Mouse (Mus musculus): ENCODE data around the gene Edrf1. TPM values are rescaled to one million over a fixed set of nuclear protein-coding genes. Genes with fewer than 3 reads are reported as not detected.
A peak's percentile ranks its signal among the peaks of the same experiment; 100 is the strongest.

Edrf1 gene
- polyA plus RNA-seq, 1 experiment from 2014 or later = 19.0 TPM

- no peak for ATAC-seq (ENCODE audit: insufficient number of reproducible peaks, insufficient read depth, low FRiP score, low TSS enrichment, low read depth)
- H3K4me2 ChIP-seq = peak overlapping the region; percentile 47
- H3K9me3 ChIP-seq = no peaks in the 10 kb centered on the region
- H3K4me1 ChIP-seq = peaks cover 5% of the 10 kb centered on the region; the same call in 1 of the 2 replicates
- H3K9ac ChIP-seq = no peak overlapping the region
- no peaks in the 10 kb centered on the region for H3K36me3 ChIP-seq
- WGBS = 34% methylated on average over 11 of the region's 11 CpGs
- no peak overlapping the region for H3K4me3 ChIP-seq
- 0 out of 2 replicates have a peak, but pooled peaks cover 4% of the 10 kb centered on the region for H3K27me3 ChIP-seq
- H3K27ac ChIP-seq = no peak overlapping the region
Measured at GRCm38 (mm10) chr7:133620721-133621120, 16.6 kb upstream of the Edrf1 start.

DNA sequence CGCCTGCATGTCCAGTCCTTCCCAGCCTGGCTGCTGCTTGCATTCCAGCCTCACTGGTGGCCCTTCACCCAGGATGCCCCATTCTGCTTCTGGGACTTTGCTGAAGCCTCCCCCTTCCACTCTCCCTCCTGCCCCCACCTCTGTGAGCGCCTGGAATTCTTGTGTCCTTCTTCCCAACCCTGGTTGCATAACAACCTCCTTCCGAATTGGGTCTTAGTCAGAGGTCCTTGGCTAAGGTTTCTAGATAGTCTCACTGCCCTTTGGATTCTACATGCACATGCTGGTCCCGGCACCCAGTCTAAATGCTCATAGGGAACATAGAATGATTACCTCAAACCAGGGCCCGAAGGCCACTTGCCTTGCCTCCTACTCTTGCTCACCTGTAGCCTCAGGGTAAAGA is 14.1 kb upstream of the Edrf1 start:
- no peak for ATAC-seq (ENCODE audit: insufficient number of reproducible peaks, insufficient read depth, low FRiP score, low TSS enrichment, low read depth)
- H3K4me3 ChIP-seq = no peak overlapping the region
- H3K4me1 ChIP-seq = peaks cover 9% of the 10 kb centered on the region; the same call in 1 of the 2 replicates
- H3K36me3 ChIP-seq = no peaks in the 10 kb centered on the region
- no peak overlapping the region for H3K9ac ChIP-seq
- whole genome bisulfite sequencing = 86% methylated on average over 5 of the region's 5 CpGs
- no peaks in the 10 kb centered on the region for H3K9me3 ChIP-seq
- 0 out of 2 replicates have a peak, but pooled peaks cover 4% of the 10 kb centered on the region for H3K27me3 ChIP-seq
- H3K4me2 ChIP-seq = no peak overlapping the region
- H3K27ac ChIP-seq = no peak overlapping the region

GRCm38 (mm10) chr7:133627184-133627936 is 10.0 kb upstream of the Edrf1 start:
- Histone ChIP-seq H3K4me2 (no peak overlapping the region), H3K9ac (no peak overlapping the region), H3K27me3 (0 out of 2 replicates have a peak, but pooled peaks cover 4% of the 10 kb centered on the region), H3K4me3 (no peak overlapping the region), H3K4me1 (peaks cover 4% of the 10 kb centered on the region), H3K9me3 (no peaks in the 10 kb centered on the region), H3K27ac (no peak overlapping the region), H3K36me3 (no peaks in the 10 kb centered on the region)
- no peak for ATAC-seq (ENCODE audit: insufficient number of reproducible peaks, insufficient read depth, low FRiP score, low TSS enrichment, low read depth)
- 55% methylated on average over 14 of the region's 14 CpGs for WGBS

GRCm38 (mm10) chr7:133630821-133631220 is 6.5 kb upstream of the Edrf1 start:
- no peaks in the 10 kb centered on the region for H3K9me3 ChIP-seq
- no peak overlapping the region for H3K4me3 ChIP-seq
- no peak overlapping the region for H3K27ac ChIP-seq
- no peak for ATAC-seq (ENCODE audit: insufficient number of reproducible peaks, insufficient read depth, low FRiP score, low TSS enrichment, low read depth)
- WGBS = 72% methylated on average over 5 of the region's 5 CpGs
- H3K27me3 ChIP-seq = no peaks in the 10 kb centered on the region
- no peak overlapping the region for H3K9ac ChIP-seq
- no peak overlapping the region for H3K4me2 ChIP-seq
- H3K36me3 ChIP-seq = no peaks in the 10 kb centered on the region
- peaks cover 24% of the 10 kb centered on the region for H3K4me1 ChIP-seq

DNA sequence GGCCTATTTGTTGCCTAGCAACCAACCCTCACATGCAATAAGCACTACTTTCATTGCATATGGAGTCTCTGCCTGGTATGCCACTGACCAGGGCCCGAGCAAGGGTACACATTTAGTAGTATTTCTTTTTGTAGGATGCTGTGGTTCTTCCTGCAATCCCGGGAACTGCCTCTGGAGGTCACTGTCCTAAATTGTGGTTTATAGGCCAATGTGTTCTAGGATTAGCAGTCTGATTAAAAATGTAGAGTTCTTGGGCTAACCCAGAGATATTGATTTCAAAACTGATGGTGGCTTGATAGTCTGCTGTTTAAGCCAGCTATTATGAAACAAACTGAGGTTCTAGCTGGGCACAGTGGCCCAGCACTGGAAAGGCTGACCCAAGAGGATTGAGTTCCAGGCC is 4.9 kb upstream of the Edrf1 start:
- Histone ChIP-seq H3K4me3 (no peak overlapping the region), H3K4me1 (peaks cover 28% of the 10 kb centered on the region), H3K36me3 (no peaks in the 10 kb centered on the region), H3K9ac (no peak overlapping the region), H3K9me3 (no peaks in the 10 kb centered on the region), H3K27ac (no peak overlapping the region), H3K27me3 (no peaks in the 10 kb centered on the region), H3K4me2 (no peak overlapping the region)
- 43% methylated on average over 2 of the region's 2 CpGs for WGBS
- ATAC-seq (ENCODE audit: insufficient number of reproducible peaks, insufficient read depth, low FRiP score, low TSS enrichment, low read depth) = no peak

- H3K27me3 ChIP-seq = no peaks in the 10 kb centered on the region
- H3K4me3 ChIP-seq = no peak overlapping the region
- WGBS = 16% methylated on average over 10 of the region's 12 CpGs
- no peaks in the 10 kb centered on the region for H3K9me3 ChIP-seq
- no peak overlapping the region for H3K9ac ChIP-seq
- H3K27ac ChIP-seq = peak overlapping the region; percentile 90
- peaks cover 9% of the 10 kb centered on the region for H3K36me3 ChIP-seq
- H3K4me2 ChIP-seq = peak overlapping the region; percentile 30; the same call in 1 of the 2 replicates
- peaks cover 37% of the 10 kb centered on the region for H3K4me1 ChIP-seq
- ATAC-seq (ENCODE audit: insufficient number of reproducible peaks, insufficient read depth, low FRiP score, low TSS enrichment, low read depth) = no peak
Measured at GRCm38 (mm10) chr7:133634932-133635650, 2.3 kb upstream of the Edrf1 start.

DNA sequence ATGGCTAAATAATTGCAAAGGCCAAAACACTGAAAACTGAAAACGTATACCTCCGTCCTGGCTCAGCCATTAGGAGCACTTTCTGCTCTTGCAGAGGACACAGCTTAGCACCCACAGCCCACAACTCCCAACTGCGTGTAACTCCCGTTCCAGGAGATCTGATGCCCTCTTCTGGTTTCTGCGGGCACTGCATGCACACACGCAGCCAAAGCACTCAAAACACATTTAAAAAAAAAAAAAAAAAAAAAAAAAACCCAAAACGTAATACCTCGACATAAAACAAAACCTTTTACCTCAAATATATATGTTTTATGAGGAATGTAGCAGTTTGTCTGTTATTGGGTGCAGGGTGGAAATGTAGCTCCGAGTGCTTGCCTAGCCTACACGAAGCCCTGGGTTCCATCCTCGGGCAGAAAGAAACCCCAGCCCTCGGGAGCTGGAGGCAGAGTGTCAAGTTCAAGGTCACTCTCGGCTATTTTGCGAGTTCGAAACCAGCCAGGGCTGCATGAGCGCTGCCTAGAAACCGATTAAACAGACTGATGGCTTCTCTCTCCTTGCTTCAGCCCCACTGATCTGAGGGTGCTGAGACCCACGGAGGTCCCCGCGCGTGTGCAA is 498 bp upstream of the Edrf1 start:
- peak overlapping the region; percentile 96 for H3K4me3 ChIP-seq
- peak overlapping the region; percentile 96 for H3K27ac ChIP-seq
- ATAC-seq (ENCODE audit: insufficient number of reproducible peaks, insufficient read depth, low FRiP score, low TSS enrichment, low read depth) = peak; percentile 22; the same call in 1 of the 2 replicates
- H3K4me2 ChIP-seq = peak overlapping the region; percentile 80
- peak overlapping the region; percentile 95 for H3K9ac ChIP-seq
- H3K27me3 ChIP-seq = no peaks in the 10 kb centered on the region
- peaks cover 37% of the 10 kb centered on the region for H3K4me1 ChIP-seq
- no peaks in the 10 kb centered on the region for H3K9me3 ChIP-seq
- peaks cover 22% of the 10 kb centered on the region for H3K36me3 ChIP-seq
- WGBS = 2% methylated on average over 21 of the region's 21 CpGs

- Histone ChIP-seq H3K4me1 (peaks cover 29% of the 10 kb centered on the region), H3K4me3 (peak overlapping the region; percentile 96), H3K9me3 (no peaks in the 10 kb centered on the region), H3K36me3 (peaks cover 37% of the 10 kb centered on the region), H3K9ac (peak overlapping the region; percentile 95), H3K27me3 (no peaks in the 10 kb centered on the region), H3K4me2 (peak overlapping the region; percentile 80), H3K27ac (no peak overlapping the region)
- 7% methylated on average over 13 of the region's 13 CpGs for WGBS
- no peak for ATAC-seq (ENCODE audit: insufficient number of reproducible peaks, insufficient read depth, low FRiP score, low TSS enrichment, low read depth)
Measured at GRCm38 (mm10) chr7:133638306-133638705, 963 bp downstream of the Edrf1 start.

GRCm38 (mm10) chr7:133638821-133639220 is 1.5 kb downstream of the Edrf1 start:
- Histone ChIP-seq H3K36me3 (peaks cover 41% of the 10 kb centered on the region), H3K27me3 (no peaks in the 10 kb centered on the region), H3K27ac (no peak overlapping the region), H3K9me3 (no peaks in the 10 kb centered on the region), H3K4me1 (peaks cover 27% of the 10 kb centered on the region), H3K9ac (peak overlapping the region; percentile 95), H3K4me3 (peak overlapping the region; percentile 96), H3K4me2 (peak overlapping the region; percentile 80)
- no peak for ATAC-seq (ENCODE audit: insufficient number of reproducible peaks, insufficient read depth, low FRiP score, low TSS enrichment, low read depth)
- 90% methylated on average over 13 of the region's 13 CpGs for WGBS

DNA sequence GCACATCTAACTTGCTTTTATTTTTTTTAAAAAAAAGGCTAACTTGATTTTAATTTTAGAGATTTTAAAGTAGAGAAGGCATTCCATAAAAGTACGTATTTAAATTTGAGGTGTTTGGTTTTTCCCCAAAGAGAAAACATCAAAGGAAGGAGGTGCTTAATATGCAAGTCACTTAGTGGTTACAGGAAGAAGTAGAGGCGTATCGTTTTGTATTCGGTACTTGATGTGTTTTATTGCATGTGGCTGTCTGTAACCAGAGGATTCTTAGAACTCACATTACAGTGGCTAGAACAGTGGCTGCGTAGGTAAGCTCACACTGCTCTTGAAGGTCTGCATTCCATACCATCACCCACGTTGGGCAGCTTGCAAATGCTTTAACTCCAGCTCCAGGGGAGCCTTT is 8.4 kb downstream of the Edrf1 start:
- no peak overlapping the region for H3K4me2 ChIP-seq
- ATAC-seq (ENCODE audit: insufficient number of reproducible peaks, insufficient read depth, low FRiP score, low TSS enrichment, low read depth) = no peak
- H3K27me3 ChIP-seq = no peaks in the 10 kb centered on the region
- no peak overlapping the region for H3K9ac ChIP-seq
- H3K9me3 ChIP-seq = no peaks in the 10 kb centered on the region
- WGBS = 92% methylated on average over 6 of the region's 6 CpGs
- H3K4me3 ChIP-seq = no peak overlapping the region
- no peak overlapping the region for H3K27ac ChIP-seq
- H3K36me3 ChIP-seq = peaks cover 91% of the 10 kb centered on the region
- H3K4me1 ChIP-seq = no peaks in the 10 kb centered on the region

- 88% methylated on average over 1 of the region's 1 CpGs for WGBS
- Histone ChIP-seq H3K4me1 (no peaks in the 10 kb centered on the region), H3K36me3 (peaks cover 97% of the 10 kb centered on the region), H3K4me2 (no peak overlapping the region), H3K27me3 (no peaks in the 10 kb centered on the region), H3K4me3 (no peak overlapping the region), H3K9ac (no peak overlapping the region), H3K27ac (no peak overlapping the region), H3K9me3 (no peaks in the 10 kb centered on the region)
- no peak for ATAC-seq (ENCODE audit: insufficient number of reproducible peaks, insufficient read depth, low FRiP score, low TSS enrichment, low read depth)
Measured at GRCm38 (mm10) chr7:133662467-133662866, 25.1 kb downstream of the Edrf1 start.
